Mouse (Mus musculus): ENCODE data around the gene Twf1. TPM values are rescaled to one million over a fixed set of nuclear protein-coding genes. Genes with fewer than 3 reads are reported as not detected.
A peak's percentile ranks its signal among the peaks of the same experiment; 100 is the strongest.

Twf1 gene
- polyA plus RNA-seq, 1 experiment from 2014 or later, result 79.8 TPM

DNA sequence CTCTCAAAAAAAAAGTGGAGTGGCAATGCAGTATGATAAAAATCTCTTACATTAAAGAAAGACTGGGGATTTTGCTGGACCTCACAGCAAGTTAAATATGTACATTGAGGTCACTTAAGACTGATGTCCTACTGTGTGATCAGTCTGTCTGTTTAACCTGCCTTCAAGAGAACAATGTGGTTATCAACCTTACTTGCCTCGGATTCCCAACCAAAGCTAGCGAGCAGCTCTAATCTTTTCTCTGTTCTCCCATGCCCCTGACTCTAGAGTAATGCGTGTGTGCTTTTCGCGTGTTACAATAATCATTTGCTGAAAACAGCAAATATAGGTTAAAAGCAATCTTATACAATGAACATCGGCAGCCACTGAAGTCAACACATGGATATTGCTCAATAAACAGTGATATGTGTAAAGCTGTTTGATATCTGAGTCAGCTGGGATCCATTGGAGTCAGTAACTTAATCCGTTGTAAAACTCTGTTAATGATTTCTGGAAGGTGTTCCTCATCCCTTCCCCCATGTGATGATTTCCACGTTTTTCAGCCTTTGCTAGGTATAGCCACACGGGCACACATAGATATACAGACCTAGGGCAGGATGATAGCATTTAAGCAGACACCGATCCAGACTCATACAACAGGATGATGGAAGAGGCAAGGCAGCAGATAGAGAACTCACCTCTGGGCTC lies 21.1 kb downstream of the Twf1 start:
- Histone ChIP-seq H3K36me3 (replicated peaks; ENCODE audit: control insufficient read depth, insufficient read depth, low read depth, low read length) (no peaks in the 10 kb centered on the region), H3K4me1 (ENCODE audit: control insufficient read depth, insufficient read depth, low read length) (no peaks in the 10 kb centered on the region), H3K4me2 (ENCODE audit: low read depth, low read length) (no peak overlapping the region), H3K27ac (replicated peaks; ENCODE audit: low read depth, low read length) (no peak overlapping the region), H3K9ac (replicated peaks; ENCODE audit: low read length) (no peak overlapping the region), H3K27me3 (ENCODE audit: control insufficient read depth, insufficient read depth, low read length) (no peaks in the 10 kb centered on the region), H3K9me3 (replicated peaks; ENCODE audit: control insufficient read depth, low read length) (no peaks in the 10 kb centered on the region), H3K4me3 (ENCODE audit: low read depth, low read length) (no peak overlapping the region)
- ATAC-seq (replicated peaks; ENCODE audit: insufficient number of reproducible peaks, low FRiP score, low TSS enrichment, low read depth) (no peak), DNase-seq (ENCODE audit: low spot score) (no peak)
- WGBS, result 87% methylated on average over 10 of the region's 10 CpGs

DNA sequence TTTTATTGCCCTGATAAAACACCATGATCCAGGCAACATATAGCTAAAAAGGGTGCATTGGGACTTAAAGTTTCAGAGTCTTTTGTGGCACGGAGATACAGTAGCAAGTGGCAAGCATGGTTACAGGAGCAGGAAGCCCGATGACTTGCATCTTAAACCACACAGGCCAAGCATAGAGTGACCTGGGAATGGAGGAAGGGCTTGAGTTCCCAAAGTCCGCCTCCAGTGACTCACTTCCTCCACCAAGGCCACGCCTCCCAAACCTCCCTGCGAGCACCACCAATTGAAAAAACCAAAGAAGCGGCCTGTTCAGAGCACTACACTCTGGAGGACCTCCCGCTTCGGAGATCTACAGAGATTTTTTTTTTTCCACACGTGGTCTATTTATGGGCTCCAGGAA lies 23.8 kb downstream of the Twf1 start:
- Histone ChIP-seq H3K4me3 (ENCODE audit: low read depth, low read length) (no peak overlapping the region), H3K9ac (replicated peaks; ENCODE audit: low read length) (no peak overlapping the region), H3K27ac (replicated peaks; ENCODE audit: low read depth, low read length) (no peak overlapping the region), H3K9me3 (replicated peaks; ENCODE audit: control insufficient read depth, low read length) (no peaks in the 10 kb centered on the region), H3K4me1 (ENCODE audit: control insufficient read depth, insufficient read depth, low read length) (no peaks in the 10 kb centered on the region), H3K27me3 (ENCODE audit: control insufficient read depth, insufficient read depth, low read length) (no peaks in the 10 kb centered on the region), H3K4me2 (ENCODE audit: low read depth, low read length) (no peak overlapping the region), H3K36me3 (replicated peaks; ENCODE audit: control insufficient read depth, insufficient read depth, low read depth, low read length) (no peaks in the 10 kb centered on the region)
- DNase-seq (ENCODE audit: low spot score) (no peak), ATAC-seq (replicated peaks; ENCODE audit: insufficient number of reproducible peaks, low FRiP score, low TSS enrichment, low read depth) (no peak)
- 87% methylated on average over 9 of the region's 9 CpGs for WGBS

DNA sequence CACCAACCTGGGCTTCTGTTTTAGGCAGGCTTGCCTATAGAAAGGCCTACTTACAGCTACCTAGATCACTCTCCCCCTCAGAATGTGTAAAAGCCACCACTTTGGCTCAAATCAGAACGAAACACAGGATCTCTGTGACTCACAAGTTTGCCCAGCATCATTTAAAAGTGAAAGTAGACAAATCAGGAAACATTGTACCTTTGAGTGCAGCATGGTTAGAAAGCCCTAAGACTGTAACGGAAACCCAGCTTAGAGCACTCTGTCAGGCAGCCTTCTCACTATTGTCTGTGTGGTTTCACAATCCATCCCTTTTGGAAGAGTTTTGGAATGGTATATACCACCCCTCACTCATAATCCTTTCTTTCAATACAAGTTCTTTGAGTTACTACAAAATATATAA lies 24.8 kb downstream of the Twf1 start:
- H3K4me3 ChIP-seq (ENCODE audit: low read depth, low read length), result no peak overlapping the region
- WGBS, result 83% methylated on average over 2 of the region's 2 CpGs
- H3K9me3 ChIP-seq (replicated peaks; ENCODE audit: control insufficient read depth, low read length), result no peaks in the 10 kb centered on the region
- H3K27me3 ChIP-seq (ENCODE audit: control insufficient read depth, insufficient read depth, low read length), result no peaks in the 10 kb centered on the region
- no peaks in the 10 kb centered on the region for H3K36me3 ChIP-seq (replicated peaks; ENCODE audit: control insufficient read depth, insufficient read depth, low read depth, low read length)
- H3K4me2 ChIP-seq (ENCODE audit: low read depth, low read length), result no peak overlapping the region
- H3K4me1 ChIP-seq (ENCODE audit: control insufficient read depth, insufficient read depth, low read length), result no peaks in the 10 kb centered on the region
- no peak overlapping the region for H3K9ac ChIP-seq (replicated peaks; ENCODE audit: low read length)
- no peak for ATAC-seq (replicated peaks; ENCODE audit: insufficient number of reproducible peaks, low FRiP score, low TSS enrichment, low read depth)
- H3K27ac ChIP-seq (replicated peaks; ENCODE audit: low read depth, low read length), result no peak overlapping the region
- DNase-seq (ENCODE audit: low spot score), result no peak

DNA sequence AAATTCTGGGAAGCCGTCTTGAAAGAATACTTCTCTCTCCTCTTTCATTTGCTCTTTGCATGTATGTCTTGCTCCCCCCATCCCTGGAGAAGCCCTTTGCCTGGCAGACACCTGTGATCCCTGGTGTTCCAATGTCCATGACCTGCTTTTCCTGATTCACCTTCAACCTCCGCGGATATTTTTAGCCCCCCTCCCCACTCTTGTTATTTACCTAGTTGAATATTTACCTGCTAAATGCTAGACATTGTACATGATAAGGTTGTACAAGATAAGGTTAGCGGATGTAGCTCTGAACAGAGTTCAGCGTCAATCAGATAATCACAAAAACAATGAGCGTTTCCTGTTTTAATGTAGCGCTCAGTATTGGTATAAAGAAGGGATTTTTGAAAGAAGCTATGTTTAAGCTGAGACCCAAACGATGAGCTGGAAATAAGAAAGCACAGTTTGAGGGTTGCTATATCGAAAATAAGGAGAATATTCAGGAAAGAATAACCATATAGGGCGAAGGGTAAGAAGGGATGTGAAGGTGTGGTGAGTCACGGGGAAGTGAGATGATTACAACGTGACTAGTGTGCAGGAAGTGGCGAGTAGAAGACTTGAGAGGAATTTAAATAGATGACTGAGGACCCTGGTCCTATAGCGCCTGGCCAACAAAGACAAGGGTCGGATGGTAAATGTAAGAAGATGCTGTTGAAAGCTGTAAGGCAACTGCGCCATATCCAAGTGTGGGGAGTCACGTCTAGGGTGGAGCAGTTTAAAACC lies 30.6 kb downstream of the Twf1 start:
- Histone ChIP-seq H3K4me3 (ENCODE audit: low read depth, low read length) (no peak overlapping the region), H3K9me3 (replicated peaks; ENCODE audit: control insufficient read depth, low read length) (no peaks in the 10 kb centered on the region), H3K27me3 (ENCODE audit: control insufficient read depth, insufficient read depth, low read length) (no peaks in the 10 kb centered on the region), H3K36me3 (replicated peaks; ENCODE audit: control insufficient read depth, insufficient read depth, low read depth, low read length) (no peaks in the 10 kb centered on the region), H3K4me2 (ENCODE audit: low read depth, low read length) (no peak overlapping the region), H3K9ac (replicated peaks; ENCODE audit: low read length) (no peak overlapping the region), H3K4me1 (ENCODE audit: control insufficient read depth, insufficient read depth, low read length) (no peaks in the 10 kb centered on the region), H3K27ac (replicated peaks; ENCODE audit: low read depth, low read length) (no peak overlapping the region)
- no peak for DNase-seq (ENCODE audit: low spot score)
- 84% methylated on average over 17 of the region's 17 CpGs for WGBS
- no peak for ATAC-seq (replicated peaks; ENCODE audit: insufficient number of reproducible peaks, low FRiP score, low TSS enrichment, low read depth)

DNA sequence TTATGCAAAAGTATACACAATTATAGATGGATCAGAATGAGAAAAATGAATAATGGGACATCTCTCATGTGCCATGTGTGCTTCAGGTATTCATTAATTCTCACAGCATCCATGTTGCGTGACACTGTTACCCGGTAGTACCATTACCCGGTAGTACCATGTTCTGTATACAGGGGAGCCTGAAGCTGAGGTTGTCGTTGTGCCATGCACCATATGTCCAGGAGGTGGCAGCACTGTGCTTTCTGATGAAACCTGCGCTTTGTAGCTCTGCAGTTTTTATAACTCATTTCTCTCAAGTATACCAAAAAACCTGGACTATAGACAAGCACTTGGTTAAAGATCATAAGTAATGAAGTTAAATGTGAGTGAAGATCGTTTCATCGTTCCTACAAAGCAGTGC lies 32.2 kb downstream of the Twf1 start:
- no peaks in the 10 kb centered on the region for H3K27me3 ChIP-seq (ENCODE audit: control insufficient read depth, insufficient read depth, low read length)
- H3K9me3 ChIP-seq (replicated peaks; ENCODE audit: control insufficient read depth, low read length), result no peaks in the 10 kb centered on the region
- no peak overlapping the region for H3K9ac ChIP-seq (replicated peaks; ENCODE audit: low read length)
- H3K4me2 ChIP-seq (ENCODE audit: low read depth, low read length), result no peak overlapping the region
- ATAC-seq (replicated peaks; ENCODE audit: insufficient number of reproducible peaks, low FRiP score, low TSS enrichment, low read depth) (peak; percentile 73; the same call in 1 of the 2 replicates), DNase-seq (ENCODE audit: low spot score) (peak; percentile 92)
- no peak overlapping the region for H3K4me3 ChIP-seq (ENCODE audit: low read depth, low read length)
- 30% methylated on average over 7 of the region's 7 CpGs for WGBS
- no peaks in the 10 kb centered on the region for H3K36me3 ChIP-seq (replicated peaks; ENCODE audit: control insufficient read depth, insufficient read depth, low read depth, low read length)
- no peak overlapping the region for H3K27ac ChIP-seq (replicated peaks; ENCODE audit: low read depth, low read length)
- H3K4me1 ChIP-seq (ENCODE audit: control insufficient read depth, insufficient read depth, low read length), result no peaks in the 10 kb centered on the region

DNA sequence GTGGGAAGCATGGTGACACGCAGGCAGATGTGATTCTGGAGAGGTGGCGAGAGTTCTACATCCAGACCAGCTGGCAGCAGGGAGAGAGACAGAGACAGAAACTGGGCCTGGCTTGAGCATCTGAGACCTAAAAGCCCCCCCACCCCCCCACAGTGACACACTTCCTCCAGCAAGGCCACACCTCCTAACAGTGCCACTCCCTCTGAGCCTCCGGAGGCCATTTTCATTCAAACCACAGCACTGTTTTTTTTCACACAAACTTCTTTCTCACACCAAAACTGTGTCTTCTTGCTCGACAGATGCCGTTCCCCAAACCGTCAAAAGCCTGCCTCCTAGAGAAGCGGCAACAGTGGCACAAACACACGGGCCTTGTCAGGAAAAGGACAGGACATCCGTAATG lies 36.2 kb downstream of the Twf1 start:
- DNase-seq (ENCODE audit: low spot score), result no peak
- no peaks in the 10 kb centered on the region for H3K36me3 ChIP-seq (replicated peaks; ENCODE audit: control insufficient read depth, insufficient read depth, low read depth, low read length)

DNA sequence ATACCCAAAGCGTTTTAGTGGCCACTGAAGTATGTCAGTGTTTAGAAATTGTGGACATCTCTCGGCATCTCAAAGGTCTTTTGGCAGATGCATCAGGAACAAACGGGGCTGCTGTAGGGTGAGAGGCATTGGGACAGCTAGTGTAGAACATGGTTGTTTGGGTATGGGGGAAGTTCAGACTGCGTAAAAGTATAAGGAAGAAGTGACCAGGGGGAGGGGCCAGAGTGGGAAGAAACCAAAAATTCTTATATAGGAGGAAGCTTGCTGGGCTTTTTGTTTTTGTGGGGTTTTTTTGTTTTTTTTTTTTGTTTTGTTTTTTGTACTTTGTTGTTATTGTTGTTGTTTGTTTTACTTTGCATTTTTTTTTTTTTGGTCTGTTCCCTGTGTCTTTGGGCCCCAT lies 44.8 kb downstream of the Twf1 start:
- Histone ChIP-seq H3K4me1 (ENCODE audit: control insufficient read depth, insufficient read depth, low read length) (no peaks in the 10 kb centered on the region), H3K36me3 (replicated peaks; ENCODE audit: control insufficient read depth, insufficient read depth, low read depth, low read length) (no peaks in the 10 kb centered on the region), H3K9me3 (replicated peaks; ENCODE audit: control insufficient read depth, low read length) (no peaks in the 10 kb centered on the region), H3K27me3 (ENCODE audit: control insufficient read depth, insufficient read depth, low read length) (no peaks in the 10 kb centered on the region), H3K4me2 (ENCODE audit: low read depth, low read length) (no peak overlapping the region), H3K9ac (replicated peaks; ENCODE audit: low read length) (no peak overlapping the region), H3K4me3 (ENCODE audit: low read depth, low read length) (no peak overlapping the region), H3K27ac (replicated peaks; ENCODE audit: low read depth, low read length) (no peak overlapping the region)
- DNase-seq (ENCODE audit: low spot score) (no peak), ATAC-seq (replicated peaks; ENCODE audit: insufficient number of reproducible peaks, low FRiP score, low TSS enrichment, low read depth) (no peak)
- WGBS, result 85% methylated on average over 4 of the region's 4 CpGs

More for the DNA sequence above, 36.2 kb downstream of the Twf1 start:
- Histone ChIP-seq H3K9ac (replicated peaks; ENCODE audit: low read length) (no peak overlapping the region), H3K27me3 (ENCODE audit: control insufficient read depth, insufficient read depth, low read length) (no peaks in the 10 kb centered on the region), H3K9me3 (replicated peaks; ENCODE audit: control insufficient read depth, low read length) (no peaks in the 10 kb centered on the region), H3K4me3 (ENCODE audit: low read depth, low read length) (no peak overlapping the region), H3K4me1 (ENCODE audit: control insufficient read depth, insufficient read depth, low read length) (no peaks in the 10 kb centered on the region), H3K27ac (replicated peaks; ENCODE audit: low read depth, low read length) (no peak overlapping the region), H3K4me2 (ENCODE audit: low read depth, low read length) (no peak overlapping the region)
- no peak for ATAC-seq (replicated peaks; ENCODE audit: insufficient number of reproducible peaks, low FRiP score, low TSS enrichment, low read depth)
- WGBS, result 89% methylated on average over 9 of the region's 9 CpGs

DNA sequence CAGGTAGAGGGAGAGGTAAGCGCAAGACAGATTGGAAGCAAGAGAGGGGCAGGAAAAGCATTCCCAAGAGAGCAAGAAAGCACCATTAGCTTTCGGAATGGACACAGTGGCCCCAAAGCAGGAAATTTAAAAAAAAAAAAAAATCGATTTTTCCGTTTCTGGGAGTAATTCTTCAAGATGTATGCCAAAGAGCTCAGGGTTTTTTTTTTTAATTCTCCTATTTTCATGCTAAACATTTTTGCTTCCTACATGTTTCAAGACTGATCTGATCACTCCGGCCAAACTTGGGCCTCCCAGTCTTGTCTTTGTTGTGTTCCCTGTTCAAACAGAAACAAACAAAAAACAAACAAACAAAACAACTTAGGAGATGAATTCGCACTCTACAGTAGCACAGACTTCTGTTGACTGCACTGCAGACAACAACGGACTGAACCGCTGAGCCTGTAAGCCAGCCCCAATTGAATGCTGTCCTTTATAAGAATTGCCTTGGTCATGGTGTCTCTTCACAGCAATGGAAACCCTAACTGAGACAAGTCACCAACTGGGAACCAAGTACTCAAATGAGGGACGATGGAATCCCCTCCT lies 45.5 kb downstream of the Twf1 start:
- DNase-seq (ENCODE audit: low spot score), result no peak
- Histone ChIP-seq H3K9me3 (replicated peaks; ENCODE audit: control insufficient read depth, low read length) (no peaks in the 10 kb centered on the region), H3K27me3 (ENCODE audit: control insufficient read depth, insufficient read depth, low read length) (no peaks in the 10 kb centered on the region), H3K9ac (replicated peaks; ENCODE audit: low read length) (peak overlapping the region; percentile 73), H3K4me3 (ENCODE audit: low read depth, low read length) (peak overlapping the region; percentile 76), H3K27ac (replicated peaks; ENCODE audit: low read depth, low read length) (0 out of 2 replicates have a peak overlapping the region, but pooled peaks have one; percentile 4), H3K4me1 (ENCODE audit: control insufficient read depth, insufficient read depth, low read length) (no peaks in the 10 kb centered on the region), H3K36me3 (replicated peaks; ENCODE audit: control insufficient read depth, insufficient read depth, low read depth, low read length) (no peaks in the 10 kb centered on the region), H3K4me2 (ENCODE audit: low read depth, low read length) (peak overlapping the region; percentile 67)
- WGBS, result 42% methylated on average over 9 of the region's 9 CpGs
- ATAC-seq (replicated peaks; ENCODE audit: insufficient number of reproducible peaks, low FRiP score, low TSS enrichment, low read depth), result no peak
